Mouse (Mus musculus) midbrain, embryonic 12.5 days (tissue): Measurements from ENCODE around the gene Plxnd1. TPM values are rescaled to one million over a fixed set of nuclear protein-coding genes. Genes with fewer than 3 reads are reported as not detected.

Experiments
- ATAC-seq: fragments of 200-750 bp; cut with Nextera tagmentation; 2 replicates; pipeline ENCODE4 v1.8.0; 2017; ENCODE audit warnings: low read depth, moderate TSS enrichment, moderate library complexity; ENCODE audit not compliant: low FRiP score
- H3K27ac ChIP-seq: fragments of 300-500 bp; sonication (generic); replicated peaks from 2 replicates; pipeline ENCODE4 v1.5.1; 2016; ENCODE audit warnings: mild to moderate bottlenecking
- H3K27me3 ChIP-seq: fragments of 300-500 bp; sonication (generic); 2 replicates; pipeline ENCODE4 v1.6.1; 2016; ENCODE audit warnings: mild to moderate bottlenecking
- H3K36me3 ChIP-seq: fragments of 300-500 bp; sonication (generic); 2 replicates; pipeline ENCODE4 v1.6.1; 2016
- H3K4me1 ChIP-seq: fragments of 300-500 bp; sonication (generic); 2 replicates; pipeline ENCODE4 v1.6.1; 2016
- H3K4me2 ChIP-seq: fragments of 300-500 bp; sonication (generic); replicated peaks from 2 replicates; pipeline ENCODE4 v1.6.1; 2016; ENCODE audit warnings: mild to moderate bottlenecking, moderate library complexity
- H3K4me3 ChIP-seq: fragments of 300-500 bp; sonication (generic); 2 replicates; pipeline ENCODE4 v1.5.1; 2016; ENCODE audit warnings: mild to moderate bottlenecking
- H3K9ac ChIP-seq: fragments of 300-500 bp; sonication (generic); replicated peaks from 2 replicates; pipeline ENCODE4 v1.6.1; 2016; ENCODE audit warnings: mild to moderate bottlenecking, moderate library complexity
- H3K9me3 ChIP-seq: fragments of 300-500 bp; sonication (generic); 2 replicates; pipeline ENCODE4 v1.6.1; 2016; ENCODE audit warnings: mild to moderate bottlenecking
- WGBS: fragments of 180-500 bp; shearing (Covaris S2); methylation state at CpG from one replicate; pipeline ENCODE4 v1.1.7; 2016; 5-methylcytosine and 5-hydroxymethylcytosine counted together
- polyA plus RNA-seq: library from polyadenylated mRNA; unstranded; fragments of >200 nt; fragmentation: Nextera tagmentation; extraction: Ambion mirVana; gene quantifications from 2 replicates; pipeline ENCODE4 v1.2.1, GENCODE M21; 2016

Plxnd1 gene
- polyA plus RNA-seq, 1 experiment from 2014 or later = 15.9 TPM

DNA sequence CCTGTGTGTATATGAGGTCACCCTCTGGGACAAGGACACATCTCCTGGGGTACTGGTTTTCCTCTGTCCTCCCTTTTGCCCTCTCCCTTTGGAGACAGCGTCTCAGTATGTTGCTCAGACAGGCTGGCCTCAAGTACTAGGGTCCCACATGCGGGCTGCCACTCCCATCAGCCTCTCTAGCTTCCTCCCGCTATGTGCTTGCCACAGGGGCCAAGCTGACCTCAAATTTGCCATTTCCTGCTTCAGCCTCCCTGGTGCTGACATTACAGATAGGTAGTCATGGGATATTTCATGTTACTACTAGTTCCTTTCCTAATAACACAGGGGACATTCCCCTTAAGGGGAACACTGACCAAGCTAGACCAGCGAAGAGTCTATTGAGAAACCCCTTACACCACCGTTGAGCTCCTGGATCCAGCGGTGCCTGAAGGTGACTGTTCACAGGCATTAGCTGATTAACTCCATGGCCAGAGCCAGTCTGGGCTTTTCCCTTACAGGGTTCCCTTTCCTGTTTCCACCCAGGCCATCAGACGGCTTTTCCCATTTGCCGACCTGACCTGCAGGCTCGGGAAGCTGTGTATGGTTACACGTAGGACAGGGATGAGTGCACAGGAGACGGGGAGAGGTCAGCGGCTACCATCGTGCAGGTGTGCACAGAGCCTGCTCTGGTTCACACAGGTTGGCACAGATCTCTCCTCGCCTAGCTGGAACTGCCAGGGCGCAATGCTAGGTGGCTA is 21.5 kb downstream of the Plxnd1 start:
- 89% methylated on average over 15 of the region's 15 CpGs for WGBS
- H3K36me3 ChIP-seq = no peaks in the 10 kb centered on the region
- H3K27me3 ChIP-seq = no peaks in the 10 kb centered on the region
- H3K9me3 ChIP-seq = no peaks in the 10 kb centered on the region
- no peak overlapping the region for H3K9ac ChIP-seq
- H3K4me3 ChIP-seq = no peak overlapping the region
- H3K4me2 ChIP-seq = no peak overlapping the region
- H3K4me1 ChIP-seq = peaks cover 15% of the 10 kb centered on the region
- no peak for ATAC-seq
- no peak overlapping the region for H3K27ac ChIP-seq

- no peaks in the 10 kb centered on the region for H3K36me3 ChIP-seq
- peaks cover 20% of the 10 kb centered on the region for H3K4me1 ChIP-seq
- H3K9ac ChIP-seq = no peak overlapping the region
- WGBS = 83% methylated on average over 7 of the region's 7 CpGs
- no peak overlapping the region for H3K4me3 ChIP-seq
- H3K27ac ChIP-seq = no peak overlapping the region
- no peaks in the 10 kb centered on the region for H3K9me3 ChIP-seq
- H3K27me3 ChIP-seq = no peaks in the 10 kb centered on the region
- no peak for ATAC-seq
- H3K4me2 ChIP-seq = no peak overlapping the region
Observed at GRCm38 (mm10) chr6:115972083-115972764, 22.6 kb downstream of the Plxnd1 start.

GRCm38 (mm10) chr6:115971273-115972060 is 23.3 kb downstream of the Plxnd1 start:
- 77% methylated on average over 13 of the region's 13 CpGs for WGBS
- Histone ChIP-seq H3K27ac (no peak overlapping the region), H3K4me2 (no peak overlapping the region), H3K4me1 (peaks cover 20% of the 10 kb centered on the region), H3K4me3 (no peak overlapping the region), H3K36me3 (no peaks in the 10 kb centered on the region), H3K27me3 (no peaks in the 10 kb centered on the region), H3K9ac (no peak overlapping the region), H3K9me3 (no peaks in the 10 kb centered on the region)
- ATAC-seq = no peak

- H3K4me2 ChIP-seq = no peak overlapping the region
- no peaks in the 10 kb centered on the region for H3K9me3 ChIP-seq
- no peak overlapping the region for H3K9ac ChIP-seq
- H3K4me1 ChIP-seq = peaks cover 20% of the 10 kb centered on the region
- 58% methylated on average over 4 of the region's 6 CpGs for WGBS
- no peak overlapping the region for H3K4me3 ChIP-seq
- no peaks in the 10 kb centered on the region for H3K27me3 ChIP-seq
- H3K27ac ChIP-seq = no peak overlapping the region
- no peaks in the 10 kb centered on the region for H3K36me3 ChIP-seq
- ATAC-seq = no peak
Observed at GRCm38 (mm10) chr6:115969952-115970351, 24.9 kb downstream of the Plxnd1 start.

DNA sequence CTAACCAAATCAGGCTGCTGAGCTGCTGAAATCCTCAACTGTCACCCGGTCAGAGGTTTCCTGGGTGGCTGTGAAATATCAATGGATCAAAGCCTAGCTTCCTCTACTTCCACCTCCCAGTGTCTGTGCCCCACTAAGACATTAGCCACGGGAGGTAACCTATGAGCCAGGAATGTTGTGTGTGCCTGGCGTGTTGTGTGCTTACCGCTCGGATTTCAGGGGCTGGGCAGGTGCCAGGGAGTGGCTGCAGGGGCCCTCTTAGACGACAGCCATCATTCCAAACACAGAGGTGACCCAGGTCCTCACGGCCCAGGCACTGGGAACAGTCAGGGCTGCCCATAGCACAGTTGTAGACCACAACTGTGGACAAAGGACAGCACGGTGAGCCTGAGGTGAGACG is 25.7 kb downstream of the Plxnd1 start:
- H3K36me3 ChIP-seq = no peaks in the 10 kb centered on the region
- H3K4me1 ChIP-seq = peaks cover 19% of the 10 kb centered on the region
- H3K9ac ChIP-seq = no peak overlapping the region
- no peak overlapping the region for H3K4me2 ChIP-seq
- ATAC-seq = no peak
- H3K27ac ChIP-seq = no peak overlapping the region; the same call in 1 of the 2 replicates
- no peaks in the 10 kb centered on the region for H3K27me3 ChIP-seq
- H3K4me3 ChIP-seq = no peak overlapping the region
- no peaks in the 10 kb centered on the region for H3K9me3 ChIP-seq
- 74% methylated on average over 9 of the region's 9 CpGs for WGBS

DNA sequence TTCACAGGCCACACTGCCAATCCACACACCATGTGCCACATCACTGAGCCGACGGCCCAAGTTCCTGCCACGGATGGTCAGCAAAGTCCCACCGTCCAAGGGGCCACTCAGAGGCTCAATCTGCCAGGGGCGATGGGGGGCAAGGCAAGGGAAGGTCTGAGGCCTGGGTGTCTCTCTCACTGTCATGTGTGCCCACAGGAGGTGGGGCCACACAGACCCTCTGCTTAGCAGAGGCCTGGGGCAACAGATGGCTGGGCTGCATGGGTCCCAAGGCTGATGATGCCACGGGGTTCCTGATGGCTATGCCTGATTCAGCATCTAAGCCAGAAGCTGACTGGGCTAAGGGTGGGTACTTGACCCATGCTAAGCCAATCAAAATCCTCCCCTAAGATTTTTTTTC is 26.1 kb downstream of the Plxnd1 start:
- H3K9ac ChIP-seq = no peak overlapping the region
- no peak for ATAC-seq
- no peak overlapping the region for H3K4me2 ChIP-seq
- 0 out of 2 replicates have a peak, but pooled peaks cover under 1% of the 10 kb centered on the region for H3K27me3 ChIP-seq
- H3K4me1 ChIP-seq = peaks cover 18% of the 10 kb centered on the region
- H3K4me3 ChIP-seq = no peak overlapping the region
- H3K27ac ChIP-seq = no peak overlapping the region; the same call in 1 of the 2 replicates
- 78% methylated on average over 6 of the region's 6 CpGs for WGBS
- H3K36me3 ChIP-seq = no peaks in the 10 kb centered on the region
- H3K9me3 ChIP-seq = no peaks in the 10 kb centered on the region

GRCm38 (mm10) chr6:115968086-115968485 is 26.7 kb downstream of the Plxnd1 start:
- H3K4me3 ChIP-seq = no peak overlapping the region
- H3K4me1 ChIP-seq = peaks cover 18% of the 10 kb centered on the region
- no peak overlapping the region for H3K9ac ChIP-seq
- no peak for ATAC-seq
- H3K9me3 ChIP-seq = no peaks in the 10 kb centered on the region
- H3K36me3 ChIP-seq = no peaks in the 10 kb centered on the region
- H3K27ac ChIP-seq = no peak overlapping the region
- peaks cover 6% of the 10 kb centered on the region; the same call in 1 of the 2 replicates for H3K27me3 ChIP-seq
- H3K4me2 ChIP-seq = no peak overlapping the region
- WGBS = 84% methylated on average over 5 of the region's 5 CpGs

GRCm38 (mm10) chr6:115967291-115967880 is 27.4 kb downstream of the Plxnd1 start:
- 93% methylated on average over 15 of the region's 15 CpGs for WGBS
- Histone ChIP-seq H3K27ac (no peak overlapping the region), H3K4me2 (no peak overlapping the region), H3K27me3 (peaks cover 11% of the 10 kb centered on the region; the same call in 1 of the 2 replicates), H3K36me3 (no peaks in the 10 kb centered on the region), H3K4me3 (no peak overlapping the region), H3K9me3 (no peaks in the 10 kb centered on the region), H3K9ac (no peak overlapping the region), H3K4me1 (peaks cover 18% of the 10 kb centered on the region)
- no peak for ATAC-seq

- H3K36me3 ChIP-seq = no peaks in the 10 kb centered on the region
- 93% methylated on average over 19 of the region's 19 CpGs for WGBS
- no peak for ATAC-seq
- H3K9ac ChIP-seq = no peak overlapping the region
- no peak overlapping the region for H3K4me3 ChIP-seq
- peaks cover 11% of the 10 kb centered on the region; the same call in 1 of the 2 replicates for H3K27me3 ChIP-seq
- H3K4me2 ChIP-seq = no peak overlapping the region
- H3K27ac ChIP-seq = no peak overlapping the region
- H3K4me1 ChIP-seq = peaks cover 13% of the 10 kb centered on the region
- H3K9me3 ChIP-seq = no peaks in the 10 kb centered on the region
Observed at GRCm38 (mm10) chr6:115966227-115966966, 28.4 kb downstream of the Plxnd1 start.

DNA sequence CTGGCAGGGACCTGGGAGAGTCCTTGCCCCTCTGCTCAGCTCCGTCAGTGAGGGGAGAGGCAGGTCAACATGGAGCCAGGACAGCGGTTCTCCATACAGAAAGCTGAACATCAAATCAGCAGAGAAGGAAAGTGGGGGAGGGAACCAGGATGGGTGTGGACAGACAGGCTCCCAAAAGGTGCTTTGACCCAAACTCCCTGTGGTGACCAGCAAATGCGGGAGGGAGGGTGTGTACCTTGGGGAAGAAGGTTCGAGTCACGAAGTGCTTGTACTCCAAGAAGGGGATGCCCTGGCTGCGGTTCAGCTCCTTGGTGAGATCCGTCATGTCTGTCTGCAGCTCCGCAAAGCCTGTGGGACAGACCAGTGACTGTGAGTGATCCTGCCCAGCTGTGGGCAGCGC is 31.1 kb downstream of the Plxnd1 start:
- ATAC-seq = no peak
- H3K9ac ChIP-seq = no peak overlapping the region

DNA sequence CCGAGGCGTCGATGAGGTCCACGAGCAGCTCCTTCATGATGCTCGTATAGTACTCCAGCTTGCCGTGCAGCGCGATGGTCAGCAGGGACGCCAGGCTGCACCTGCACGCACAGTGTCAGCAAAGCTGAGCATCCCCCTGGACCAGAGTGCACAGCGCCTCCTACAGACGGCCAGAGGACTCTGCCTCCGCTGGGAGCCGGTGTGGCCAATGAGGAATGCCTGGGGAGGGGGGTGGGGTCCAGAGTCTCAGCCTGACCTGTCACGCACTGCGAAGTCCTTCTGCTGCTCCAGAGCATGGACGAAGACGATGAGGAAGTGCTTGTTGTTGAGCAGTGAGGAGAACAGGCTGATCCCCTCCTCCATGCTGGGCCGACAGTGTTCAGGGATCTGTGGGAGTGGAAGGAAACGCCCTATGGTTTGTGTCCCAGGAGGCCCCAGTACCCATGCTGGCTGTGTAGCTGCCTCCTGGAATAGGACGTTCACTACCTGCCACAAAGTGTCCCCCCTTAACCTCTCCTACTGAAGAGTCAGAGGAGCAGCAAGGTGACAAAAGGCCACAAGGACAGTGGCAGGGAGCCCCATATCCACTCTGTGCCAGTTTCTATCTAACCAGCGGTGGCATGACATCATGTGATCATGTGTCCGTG is 32.2 kb downstream of the Plxnd1 start:
- ATAC-seq = 0 out of 2 replicates have a peak, but pooled peaks have one; percentile 16
- peaks cover 3% of the 10 kb centered on the region for H3K4me1 ChIP-seq

More for the DNA sequence above, 31.1 kb downstream of the Plxnd1 start:
- no peak overlapping the region for H3K4me2 ChIP-seq
- no peak overlapping the region for H3K27ac ChIP-seq
- H3K4me3 ChIP-seq = no peak overlapping the region
- WGBS = 80% methylated on average over 9 of the region's 9 CpGs
- no peaks in the 10 kb centered on the region for H3K9me3 ChIP-seq
- peaks cover 11% of the 10 kb centered on the region; the same call in 1 of the 2 replicates for H3K27me3 ChIP-seq
- H3K4me1 ChIP-seq = peaks cover 9% of the 10 kb centered on the region
- no peaks in the 10 kb centered on the region for H3K36me3 ChIP-seq

More for the DNA sequence above, 32.2 kb downstream of the Plxnd1 start:
- WGBS = 34% methylated on average over 23 of the region's 23 CpGs
- Histone ChIP-seq H3K4me2 (0 out of 2 replicates have a peak overlapping the region, but pooled peaks have one; percentile 13), H3K9me3 (no peaks in the 10 kb centered on the region), H3K9ac (no peak overlapping the region), H3K27me3 (peaks cover 11% of the 10 kb centered on the region; the same call in 1 of the 2 replicates), H3K27ac (no peak overlapping the region), H3K4me3 (no peak overlapping the region), H3K36me3 (no peaks in the 10 kb centered on the region)
